Mouse (Mus musculus): ENCODE data around the gene Rps18. TPM values are rescaled to one million over a fixed set of nuclear protein-coding genes. Genes with fewer than 3 reads are reported as not detected.

Rps18 gene
- 2,154 TPM for total RNA-seq (2023)

DNA sequence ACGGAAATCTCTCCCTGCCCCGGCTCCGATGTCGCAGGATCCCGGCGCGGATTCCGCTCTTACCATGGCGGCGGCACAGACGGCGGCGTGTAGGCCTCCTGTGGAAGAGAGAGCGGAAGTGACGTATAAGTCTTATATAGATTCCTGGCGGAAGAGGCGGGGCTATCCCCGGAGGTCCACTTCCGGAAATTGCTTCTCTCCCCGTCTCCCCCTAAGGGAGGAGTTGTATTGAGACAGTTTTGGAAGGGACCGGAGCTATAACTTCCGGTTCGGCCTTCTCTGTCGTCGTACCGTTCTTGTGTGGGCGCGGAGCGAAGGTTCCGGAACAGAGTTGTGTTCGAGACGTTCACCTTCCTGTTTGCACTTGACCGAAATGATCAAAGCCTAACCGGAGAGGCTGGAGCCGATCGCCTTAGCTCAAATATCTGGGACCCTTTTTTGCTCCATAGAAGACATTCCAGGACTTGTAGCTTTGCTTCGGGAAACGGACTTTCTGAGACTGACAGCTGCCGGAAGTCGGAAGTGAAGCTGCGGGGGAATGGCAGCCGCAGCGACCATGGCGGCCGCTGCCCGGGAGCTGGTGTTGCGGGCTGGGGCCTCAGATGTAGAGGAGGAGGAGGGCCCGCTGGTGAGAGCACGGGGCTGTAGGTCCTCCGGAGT, at the start of gene Rps18, which contains the start of gene Vps52:
TSS of gene Rps18 (minus strand) at position 447 of the 660 bp plus-strand sequence.
TSS of gene Vps52 (plus strand) at position 258 of the 660 bp plus-strand sequence.

DNA sequence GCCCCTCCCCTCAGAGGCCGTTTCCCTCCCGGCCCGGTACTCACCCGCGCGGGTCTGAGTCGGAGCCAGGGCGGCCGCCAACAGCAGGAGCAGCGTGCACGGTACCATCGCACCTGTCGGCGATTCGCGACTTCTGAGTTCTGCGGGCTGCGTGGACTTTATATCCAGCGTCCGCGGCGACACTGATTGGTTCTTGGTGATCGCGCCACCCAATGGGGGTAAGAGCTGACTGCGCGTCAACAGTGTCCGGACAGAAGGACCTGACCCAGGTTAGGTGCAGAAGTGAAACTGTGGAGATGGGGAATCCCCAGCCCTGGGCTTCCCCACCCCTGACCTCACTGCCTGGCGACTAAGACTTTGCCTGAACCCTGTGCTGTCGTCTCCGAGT, 44.3 kb upstream of the Rps18 start, which contains the start of gene H2-K1:
TSS of gene H2-K1 (minus strand) at position 198 of the 388 bp plus-strand sequence.

DNA sequence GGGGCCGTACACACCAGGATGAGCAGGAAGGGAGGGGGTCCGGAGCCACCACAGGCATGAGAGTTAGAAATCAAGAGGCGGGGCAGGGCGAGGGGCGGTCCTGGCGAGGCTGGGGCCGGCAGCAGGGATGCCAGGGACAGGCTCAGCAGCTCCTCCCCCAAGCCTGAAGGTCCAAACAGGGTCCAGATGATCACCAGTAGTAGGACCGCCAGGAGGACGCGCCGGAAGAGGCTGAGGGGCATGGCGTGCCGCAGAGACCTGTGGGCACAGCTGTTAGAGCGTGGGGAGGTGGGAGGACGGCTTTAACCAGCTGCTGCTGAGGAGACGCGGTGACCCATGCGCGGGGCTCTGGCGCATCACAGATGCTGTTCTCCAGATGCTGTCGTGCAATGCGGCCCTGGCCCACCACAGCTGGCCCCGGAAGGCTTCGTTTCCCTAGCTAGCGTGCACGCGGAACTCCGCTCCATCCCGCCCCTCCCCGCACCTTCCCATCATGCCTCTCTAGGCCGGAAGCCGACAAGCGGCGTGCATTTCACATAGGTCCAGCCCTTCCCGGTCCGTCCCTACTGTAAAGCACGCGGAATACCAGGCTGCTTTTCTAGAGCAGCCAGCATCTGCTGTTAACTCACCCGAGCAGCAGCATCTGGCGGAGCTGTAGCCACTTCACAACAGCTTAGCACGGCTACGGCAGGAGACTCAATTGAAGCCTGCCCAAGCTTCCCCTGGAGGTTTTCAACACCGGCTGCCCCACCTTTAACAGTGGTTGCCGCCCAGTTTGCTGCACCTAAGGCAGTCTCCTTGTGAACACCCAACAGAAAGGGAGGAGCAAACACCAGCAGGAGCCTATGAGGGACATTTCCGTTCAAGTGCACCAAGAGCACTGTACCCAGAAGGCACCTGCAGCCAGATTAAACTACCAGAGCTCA, 4.5 kb downstream of the Rps18 start, which contains the start of gene B3galt4:
TSS of gene B3galt4 (minus strand) at position 468 of the 926 bp plus-strand sequence.

DNA sequence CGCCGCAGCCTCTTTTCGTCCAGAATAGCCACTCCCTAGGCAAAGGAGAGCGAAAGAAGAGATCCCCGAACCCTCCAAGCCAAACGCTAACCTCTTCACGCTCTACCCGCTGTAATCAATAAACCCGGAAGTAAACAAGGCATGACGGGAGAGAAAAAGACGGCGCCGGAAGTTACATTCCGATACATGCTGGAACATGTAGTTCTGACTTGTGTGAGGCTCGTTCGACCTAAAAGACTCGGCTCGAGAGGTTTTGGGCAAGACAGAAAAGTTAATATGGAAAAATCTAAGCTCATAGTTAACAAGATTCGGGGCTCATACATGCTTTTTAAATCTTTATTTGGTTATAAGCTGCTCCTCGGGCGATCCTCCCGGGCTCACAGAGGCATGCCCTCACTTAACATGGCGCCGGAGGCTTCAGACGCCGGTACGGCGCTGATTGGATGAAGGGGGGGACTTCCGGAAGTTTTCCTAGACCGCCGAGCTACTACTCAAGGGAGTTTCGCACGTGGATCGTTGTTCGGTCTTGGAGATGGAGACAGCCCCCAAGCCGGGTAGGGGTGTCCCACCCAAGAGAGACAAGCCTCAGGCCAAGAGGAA, 15.5 kb downstream of the Rps18 start, which contains the start of the genes Pfdn6 and Wdr46:
TSS of gene Pfdn6 (minus strand) at position 138 of the 600 bp plus-strand sequence.
TSS of gene Wdr46 (plus strand) at position 455 of the 600 bp plus-strand sequence.

DNA sequence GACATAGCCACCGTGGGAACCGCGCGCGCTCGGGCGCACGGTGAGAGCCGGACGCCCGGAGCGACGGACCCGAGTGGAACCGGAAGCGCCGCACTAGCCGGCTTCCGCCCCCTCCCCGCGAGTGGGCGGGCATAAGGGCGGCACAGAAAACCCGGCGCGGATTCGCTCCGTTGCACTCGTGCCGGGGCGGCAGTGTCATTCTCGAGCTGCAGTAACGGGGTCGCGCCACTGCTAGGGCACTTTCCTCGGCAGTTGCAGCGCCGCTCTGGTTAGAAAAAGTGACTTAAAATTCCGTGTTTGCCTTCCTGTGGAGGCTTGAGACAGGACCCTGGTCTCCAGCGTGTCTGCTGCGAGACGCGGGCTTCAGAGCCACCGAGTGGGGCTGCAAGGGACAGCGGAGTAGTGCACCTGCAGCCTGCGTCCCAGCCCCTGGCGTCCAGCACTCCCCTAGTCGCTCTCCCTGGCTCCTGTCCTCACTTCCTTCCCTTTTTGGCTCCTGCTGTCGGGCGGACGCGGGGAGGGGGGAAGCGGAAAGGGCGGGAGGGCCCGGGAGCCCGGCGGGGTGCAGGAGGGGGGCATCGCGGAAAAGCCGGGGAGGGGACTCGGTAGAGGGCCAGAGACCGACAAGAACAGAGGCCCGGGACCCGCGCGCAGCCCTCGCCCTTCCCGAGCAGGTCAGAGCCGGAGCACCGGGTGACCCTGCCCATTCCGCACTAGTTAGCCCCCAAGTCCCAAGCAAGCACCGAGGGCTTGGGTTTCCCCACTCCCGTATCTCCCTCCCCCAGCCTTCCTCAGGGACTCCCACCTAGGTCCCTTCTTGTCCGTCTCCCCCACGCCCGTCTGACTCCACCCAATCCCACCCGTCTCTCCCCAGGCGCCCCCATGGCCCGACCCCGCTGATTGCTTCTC, 26.2 kb downstream of the Rps18 start, which contains the start of gene Rgl2:
TSS of gene Rgl2 (plus strand) at position 173 of the 909 bp plus-strand sequence.

DNA sequence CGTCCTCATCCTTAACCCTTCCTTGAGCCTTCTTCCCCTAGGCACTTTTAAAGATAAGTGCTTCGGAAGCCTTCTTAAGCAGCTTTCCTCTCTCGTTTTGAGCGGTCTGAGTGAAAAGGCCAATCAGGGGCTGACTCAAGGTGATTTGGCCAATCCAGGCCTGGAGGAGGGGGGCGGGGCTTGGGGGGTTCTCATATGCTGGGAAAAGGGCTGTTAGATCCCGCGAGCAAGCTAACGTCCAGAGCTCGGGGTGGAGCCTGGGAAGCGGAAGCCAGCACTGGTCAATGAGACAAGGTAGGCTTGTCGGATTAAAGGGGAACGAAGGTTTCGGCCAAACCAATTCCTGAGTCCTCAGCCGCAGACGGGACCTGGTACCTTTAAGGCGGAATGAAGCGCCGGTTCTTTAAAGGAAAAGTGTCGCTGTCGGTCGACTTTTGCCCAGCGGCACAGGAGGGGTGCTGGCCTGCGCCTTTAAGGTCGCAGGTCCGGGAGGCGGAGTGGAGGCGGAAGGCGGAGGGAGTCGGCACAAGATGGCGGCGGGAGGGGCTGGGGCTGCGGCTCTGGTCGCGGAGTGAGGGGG, 40.0 kb downstream of the Rps18 start, which contains the start of the genes Tapbp and Zbtb22:
TSS of gene Tapbp (plus strand) at position 229 of the 580 bp plus-strand sequence.
TSS of gene Zbtb22 (plus strand) at position 234 of the 580 bp plus-strand sequence.

DNA sequence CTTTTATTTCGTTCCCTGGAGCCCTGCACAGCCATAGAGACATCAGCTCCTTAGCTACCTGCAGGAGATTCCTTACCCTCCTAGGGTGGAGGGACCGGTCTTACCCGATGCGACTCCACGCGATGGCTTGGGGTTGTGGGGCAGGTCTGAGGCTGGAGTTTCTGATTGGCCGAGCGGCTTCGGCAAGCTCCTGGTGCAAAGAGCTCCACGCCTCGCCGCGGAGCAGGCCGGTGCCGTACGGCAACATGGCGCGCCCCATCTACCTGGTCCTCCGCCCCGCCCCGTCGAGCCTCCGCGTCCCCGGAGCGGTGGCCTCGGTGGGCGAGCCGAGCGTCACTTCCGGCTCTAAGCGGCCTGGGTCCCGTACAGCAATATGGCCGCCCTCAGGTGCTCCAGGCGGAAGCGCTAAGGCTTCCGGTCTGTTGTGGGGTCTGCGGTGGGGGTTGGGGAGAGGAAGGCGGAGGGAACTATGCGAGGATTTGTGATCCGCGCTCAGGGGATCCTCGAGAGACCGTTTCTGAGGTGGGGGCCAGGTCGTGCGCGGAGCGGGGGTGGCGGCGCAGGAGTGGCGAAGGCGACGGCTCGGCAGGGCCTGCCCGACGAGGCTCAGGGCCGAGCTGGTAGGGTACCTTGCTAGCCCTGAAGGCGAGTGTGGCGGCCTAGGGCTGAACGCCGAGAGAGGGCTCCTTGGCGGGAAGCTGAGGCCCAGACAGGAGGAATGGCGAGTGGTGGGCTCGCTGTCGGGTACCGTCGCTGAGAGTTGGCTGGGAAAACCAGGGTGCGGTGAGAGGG, 46.5 kb downstream of the Rps18 start, which contains the start of gene Daxx:
TSS of gene Daxx (plus strand) at position 338 of the 792 bp plus-strand sequence.

DNA sequence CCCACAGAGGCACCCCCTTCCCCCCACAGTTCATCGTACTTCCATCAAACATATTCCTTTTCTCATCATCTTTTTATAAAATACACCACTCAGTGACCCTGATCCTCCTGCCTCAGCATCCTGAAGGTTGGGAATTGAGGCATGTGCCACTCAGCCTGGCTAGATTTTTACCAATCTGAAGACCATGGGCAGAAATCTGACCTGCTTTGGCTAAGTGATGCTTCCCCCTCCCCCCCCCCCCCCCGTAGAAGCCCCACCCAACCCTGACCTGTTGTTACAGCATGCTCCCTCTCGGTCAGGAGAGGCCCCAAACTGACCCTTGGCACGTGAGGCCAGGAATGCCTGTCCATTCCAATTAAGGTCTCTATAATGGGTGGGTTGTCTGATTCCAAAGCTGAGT, 51.0 kb downstream of the Rps18 start, which contains the start of gene Platr17:
TSS of gene Platr17 (plus strand) at position 301 of the 400 bp plus-strand sequence.

Other genes starting within 250 kb of the Rps18 start
- 60.8 TPM for gene March2, start 237.3 kb downstream of the Rps18 start, total RNA-seq (2023)
- gene Rab11b, start 195.5 kb downstream of the Rps18 start, total RNA-seq (2023), result 239 TPM
- 0.73 TPM for gene Angptl4, start 174.2 kb downstream of the Rps18 start, total RNA-seq (2023)
- gene Kank3, start 145.5 kb downstream of the Rps18 start, total RNA-seq (2023), result 2.0 TPM
- 4,743 TPM for gene Rps28, start 131.4 kb downstream of the Rps18 start, total RNA-seq (2023)
- gene Ndufa7, start 131.4 kb downstream of the Rps18 start, total RNA-seq (2023), result 141 TPM
- gene Cd320, start 112.9 kb downstream of the Rps18 start, total RNA-seq (2023), result 5.4 TPM
- gene Gm7029, start 82.2 kb downstream of the Rps18 start, total RNA-seq (2023), result not detected
- 8.8 TPM for gene Kifc1, start 65.3 kb downstream of the Rps18 start, total RNA-seq (2023)
- 0.76 TPM for gene Platr17, start 50.9 kb downstream of the Rps18 start, total RNA-seq (2023)
- 59.3 TPM for gene Daxx, start 46.6 kb downstream of the Rps18 start, total RNA-seq (2023)
- gene Tapbp, start 40.1 kb downstream of the Rps18 start, total RNA-seq (2023), result 295 TPM
- gene Zbtb22, start 40.1 kb downstream of the Rps18 start, total RNA-seq (2023), result 30.9 TPM
- 151 TPM for gene Rgl2, start 26.5 kb downstream of the Rps18 start, total RNA-seq (2023)
- 53.9 TPM for gene Pfdn6, start 15.7 kb downstream of the Rps18 start, total RNA-seq (2023)
- gene Wdr46, start 15.3 kb downstream of the Rps18 start, total RNA-seq (2023), result 50.8 TPM
- gene B3galt4, start 4.5 kb downstream of the Rps18 start, total RNA-seq (2023), result 12.2 TPM
- gene Vps52, start 189 bp downstream of the Rps18 start, total RNA-seq (2023), result 60.4 TPM
- gene H2-K1, start 44.3 kb upstream of the Rps18 start, total RNA-seq (2023), result 5,034 TPM
- gene Ring1, start 68.7 kb upstream of the Rps18 start, total RNA-seq (2023), result 33.7 TPM
- gene H2-Ke6, start 72.1 kb upstream of the Rps18 start, total RNA-seq (2023), result 127 TPM
- 76.3 TPM for gene Slc39a7, start 75.7 kb upstream of the Rps18 start, total RNA-seq (2023)
- gene Rxrb, start 75.8 kb upstream of the Rps18 start, total RNA-seq (2023), result 107 TPM
- 34.2 TPM for gene Col11a2, start 83.4 kb upstream of the Rps18 start, total RNA-seq (2023)
- gene H2-Oa, start 136.3 kb upstream of the Rps18 start, total RNA-seq (2023), result 18.9 TPM
- gene H2-DMa, start 163.5 kb upstream of the Rps18 start, total RNA-seq (2023), result 66.2 TPM
- 332 TPM for gene Brd2, start 166.6 kb upstream of the Rps18 start, total RNA-seq (2023)
- 84.4 TPM for gene H2-DMb2, start 187.3 kb upstream of the Rps18 start, total RNA-seq (2023)
- 38.3 TPM for gene H2-DMb1, start 197.1 kb upstream of the Rps18 start, total RNA-seq (2023)
- 157 TPM for gene Tap1, start 231.6 kb upstream of the Rps18 start, total RNA-seq (2023)
- 98.4 TPM for gene Psmb9, start 231.8 kb upstream of the Rps18 start, total RNA-seq (2023)
- 178 TPM for gene Psmb8, start 241.7 kb upstream of the Rps18 start, total RNA-seq (2023)
- gene Tap2, start 247.5 kb upstream of the Rps18 start, total RNA-seq (2023), result 125 TPM

All from CD4-positive naive resting alpha-beta T cell, adult 76 days (primary cell).